Mouse (Mus musculus) heart, adult 2 months (tissue): ENCODE data around the gene Pold2.

Experiments used
- CTCF ChIP-seq: fragments of 200-600 bp; IDR thresholded peaks from 2 replicates; pipeline ENCODE4 v1.8.1; 2022; ENCODE audit warnings: antibody characterized with exemption, mild to moderate bottlenecking, moderate library complexity
- EP300 ChIP-seq: fragments of 200-500 bp; IDR thresholded peaks from 2 replicates; pipeline ENCODE4 v1.6.1; 2011; ENCODE audit warnings: low read depth, low read length, control low read depth; ENCODE audit not compliant: insufficient read depth
- POLR2A ChIP-seq: fragments of 200-500 bp; IDR thresholded peaks from 2 replicates; pipeline ENCODE4 v1.6.1; 2011; ENCODE audit warnings: mild to moderate bottlenecking, low read depth, low read length, control low read depth; ENCODE audit not compliant: insufficient read depth

GRCm38 (mm10) chr11:5899286-5899685 lies 21.2 kb upstream of the Pold2 start:
- TF ChIP-seq CTCF (no peak), POLR2A (no peak), EP300 (no peak)
